Mouse (Mus musculus) cerebellum, postnatal 36 days (tissue): Measurements from ENCODE around the gene Tacc3.

Experiments used
- DNase-seq, 2 experiments: peaks; one replicate each; pipeline ENCODE4 v3.0.0; 2021 to 2022; ENCODE audit warnings: mixed read lengths in 2 of 2

Tacc3 gene

DNA sequence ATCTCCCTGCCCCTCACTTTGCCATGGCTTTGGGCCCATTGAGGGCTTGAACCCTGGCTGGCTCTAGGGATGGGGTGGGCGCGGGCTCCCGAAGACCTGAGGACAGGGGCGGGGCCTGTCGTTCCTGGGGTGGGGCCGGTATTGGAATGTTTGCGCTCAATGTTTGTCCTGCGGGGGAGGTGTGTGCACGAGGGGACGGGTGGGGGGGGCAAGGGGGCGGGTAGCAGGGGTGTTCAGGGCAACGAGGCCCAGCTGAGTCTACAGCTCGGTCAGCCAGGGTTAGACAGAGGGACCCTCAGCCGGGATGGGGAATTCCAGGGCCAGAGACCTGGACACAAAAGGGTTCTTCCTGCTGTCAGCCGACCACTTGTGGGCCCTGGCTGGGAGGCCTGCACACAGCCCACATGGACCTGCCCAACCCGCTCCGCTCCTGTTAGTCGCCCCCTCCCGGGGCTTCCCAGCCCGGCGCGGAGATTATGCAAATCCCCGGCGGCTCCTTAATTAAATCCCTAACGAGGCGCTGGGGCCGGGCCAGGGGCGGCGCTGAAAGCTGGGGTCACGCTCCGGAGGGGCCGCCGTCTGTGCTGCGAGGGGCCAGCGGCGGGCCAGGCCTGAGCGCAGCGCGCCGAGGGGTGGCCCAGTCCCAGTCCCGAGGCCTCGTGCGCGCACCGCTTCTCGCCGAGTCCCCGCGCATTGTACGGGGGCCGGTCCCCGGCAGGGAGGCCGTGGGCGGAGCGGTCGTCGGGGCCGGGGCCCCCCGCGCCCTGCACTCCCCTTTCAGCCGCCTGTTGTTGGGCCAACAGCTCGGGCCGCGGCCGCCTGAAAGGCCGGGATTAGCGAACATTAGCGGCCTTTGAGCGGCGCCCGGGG, 37.2 kb downstream of the Tacc3 start:
- DNase-seq, result no peak

DNA sequence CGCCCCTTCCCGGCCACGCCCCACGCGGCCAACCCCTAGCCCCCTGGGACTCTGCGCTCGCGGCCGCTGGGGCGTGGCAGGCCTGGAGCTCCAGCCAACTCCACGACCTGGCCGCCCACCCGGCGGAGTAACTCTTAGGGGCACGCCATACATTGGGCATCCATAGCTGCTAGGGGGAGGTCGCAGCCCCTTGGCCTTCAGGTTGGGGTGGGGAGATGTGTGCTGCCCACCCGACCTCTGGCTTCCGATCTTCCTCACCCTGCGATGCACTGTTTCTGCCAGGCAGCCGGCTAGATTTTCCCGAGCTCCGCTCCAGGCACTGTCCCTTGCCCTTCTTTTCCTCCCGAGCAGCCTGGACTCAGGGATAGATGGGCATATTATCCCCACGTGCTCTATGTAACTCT, 37.8 kb downstream of the Tacc3 start:
- DNase-seq, result no peak

DNA sequence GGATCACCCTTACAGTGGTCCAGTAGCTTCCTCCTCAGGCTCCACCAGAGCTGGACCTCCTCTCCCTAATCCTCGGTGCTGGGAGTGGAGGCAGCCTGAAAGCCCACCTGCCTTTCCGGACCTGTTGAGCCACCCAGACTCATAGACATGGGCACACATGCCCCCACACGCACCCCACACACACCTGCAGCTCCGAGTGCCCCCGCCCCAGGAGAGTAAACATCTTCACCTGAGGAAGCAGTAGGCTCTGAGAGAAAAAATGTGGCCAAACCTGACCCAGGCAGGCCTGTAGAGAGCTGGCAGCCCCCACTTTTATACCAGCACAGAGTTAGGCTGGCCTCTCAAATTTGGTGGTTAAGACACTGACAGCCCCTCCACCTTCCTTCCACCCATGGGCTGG, 38.5 kb downstream of the Tacc3 start:
- no peak for DNase-seq

DNA sequence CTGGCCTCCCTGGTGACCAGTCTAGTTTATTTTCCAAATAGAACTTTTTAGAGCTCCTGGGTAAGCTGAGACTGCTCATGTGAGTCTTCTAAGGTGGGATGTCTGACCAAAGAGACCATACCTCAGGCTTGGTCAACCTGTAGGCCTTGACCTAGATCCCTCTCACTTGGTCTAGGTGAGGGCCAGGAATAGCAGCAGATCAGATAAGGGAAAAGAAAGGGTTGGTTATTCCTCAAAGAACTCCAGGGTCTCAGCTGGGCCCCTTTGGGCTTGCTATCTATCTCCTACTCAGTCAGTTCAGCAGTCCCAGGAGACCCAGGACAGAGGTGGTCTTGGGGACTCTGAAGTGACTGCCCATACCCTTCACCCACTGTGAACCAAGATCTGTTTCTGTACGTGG, 39.6 kb downstream of the Tacc3 start:
- DNase-seq, result no peak

DNA sequence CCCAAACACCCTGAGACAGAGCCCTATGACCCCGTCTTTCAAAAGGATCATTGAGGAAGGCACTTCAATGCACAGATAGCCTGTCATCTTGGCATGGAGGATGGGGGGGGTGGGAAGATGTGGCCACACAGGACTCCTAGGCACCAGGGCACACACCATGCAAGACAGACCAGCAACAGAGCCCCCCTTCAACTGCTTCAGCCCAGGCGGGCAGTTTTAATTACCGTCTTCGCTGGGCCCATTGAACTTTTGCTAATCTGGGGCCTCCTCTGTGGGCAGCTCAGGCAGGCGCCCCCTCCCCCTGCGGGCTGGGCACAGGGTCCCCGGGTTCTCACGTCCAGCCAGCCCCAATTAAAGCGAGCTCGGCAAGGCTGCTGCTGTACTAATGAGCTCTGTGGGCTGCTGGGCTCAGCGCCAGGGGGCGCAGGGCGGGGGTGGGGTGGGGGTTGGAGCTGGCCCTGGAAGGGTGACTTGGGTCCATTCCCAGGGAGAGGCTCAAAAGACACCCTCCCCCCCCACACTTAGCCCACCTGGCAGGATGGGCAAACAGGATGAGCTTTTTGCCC, 40.1 kb downstream of the Tacc3 start:
- no peak for DNase-seq

DNA sequence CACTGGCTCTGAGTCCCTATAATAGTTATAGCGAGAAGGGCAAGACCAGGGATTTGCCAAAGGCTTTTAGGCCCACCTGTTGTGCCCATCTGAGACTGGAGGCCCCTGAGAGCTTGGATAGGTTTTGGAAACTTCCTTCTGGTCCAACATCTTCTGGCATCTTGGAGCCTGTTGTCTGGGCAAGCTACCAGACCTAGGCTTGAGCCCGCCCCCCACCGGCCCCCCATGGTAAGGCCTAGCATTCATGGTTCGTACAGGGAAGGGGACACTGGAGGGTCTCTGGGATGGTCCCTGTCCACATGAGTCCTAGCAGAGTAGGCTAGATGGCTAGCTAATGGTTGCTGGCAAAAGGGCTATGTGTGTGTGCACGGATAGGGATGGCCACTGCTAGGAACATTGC, 40.7 kb downstream of the Tacc3 start:
- no peak for DNase-seq

DNA sequence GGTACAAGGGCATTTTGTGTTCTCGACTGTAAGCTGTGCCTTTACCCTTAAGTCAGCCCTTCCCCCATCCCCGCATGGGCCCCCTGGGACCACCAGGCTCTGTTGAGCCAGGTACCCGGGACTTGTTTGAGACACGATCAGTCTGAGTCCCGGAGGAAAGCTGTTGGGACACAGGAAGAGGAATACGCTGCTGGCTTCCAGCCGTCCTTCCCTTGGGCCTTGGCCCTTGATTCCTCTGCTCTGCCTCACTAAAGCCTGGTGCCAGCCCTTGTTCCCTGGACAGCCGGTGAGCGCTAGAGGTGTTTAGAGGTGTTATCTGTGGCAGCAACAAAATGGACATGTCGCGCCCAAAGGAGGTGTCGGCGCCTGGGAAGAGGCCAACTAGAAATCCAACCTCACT, 42.1 kb downstream of the Tacc3 start:
- DNase-seq, result no peak

DNA sequence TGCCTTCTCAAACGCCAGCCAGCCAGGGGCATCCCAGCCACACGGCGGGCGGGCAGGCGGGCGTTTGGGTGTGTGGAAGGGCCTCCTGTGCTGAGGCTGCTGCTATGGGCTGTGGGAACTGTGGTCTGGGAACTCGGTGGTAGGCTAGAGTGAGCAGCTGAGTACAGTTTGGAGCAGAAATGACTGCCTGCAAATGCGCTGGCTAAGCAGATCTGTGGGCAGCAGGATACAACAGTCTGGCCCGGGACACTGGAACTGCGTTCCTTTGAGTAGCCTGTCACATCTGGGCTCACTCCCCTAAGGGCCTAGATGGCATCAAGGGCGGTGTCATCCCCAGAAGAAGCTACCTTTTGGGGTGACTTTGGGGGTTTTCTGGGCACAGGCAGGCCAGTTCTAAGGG, 43.9 kb downstream of the Tacc3 start:
- DNase-seq, result no peak

DNA sequence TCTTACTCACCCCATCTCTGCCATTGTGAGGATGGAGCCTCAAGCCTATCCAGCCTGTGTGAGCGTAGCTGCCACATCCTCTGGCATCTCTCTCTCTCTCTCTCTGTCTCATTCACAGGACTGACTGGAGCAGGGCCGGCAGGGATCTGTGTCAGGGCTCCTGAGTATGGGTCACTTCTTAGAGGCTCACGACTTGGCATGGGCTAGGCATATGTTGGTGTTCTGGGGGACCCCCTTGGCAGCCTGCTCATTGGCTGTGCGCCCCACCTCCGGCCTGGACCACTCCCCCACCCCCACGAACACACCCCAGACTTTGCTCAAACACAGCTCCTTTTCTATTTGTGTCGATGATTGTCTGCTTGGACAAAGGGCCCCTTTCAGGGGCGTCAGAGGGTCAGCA, 46.1 kb downstream of the Tacc3 start:
- no peak for DNase-seq

DNA sequence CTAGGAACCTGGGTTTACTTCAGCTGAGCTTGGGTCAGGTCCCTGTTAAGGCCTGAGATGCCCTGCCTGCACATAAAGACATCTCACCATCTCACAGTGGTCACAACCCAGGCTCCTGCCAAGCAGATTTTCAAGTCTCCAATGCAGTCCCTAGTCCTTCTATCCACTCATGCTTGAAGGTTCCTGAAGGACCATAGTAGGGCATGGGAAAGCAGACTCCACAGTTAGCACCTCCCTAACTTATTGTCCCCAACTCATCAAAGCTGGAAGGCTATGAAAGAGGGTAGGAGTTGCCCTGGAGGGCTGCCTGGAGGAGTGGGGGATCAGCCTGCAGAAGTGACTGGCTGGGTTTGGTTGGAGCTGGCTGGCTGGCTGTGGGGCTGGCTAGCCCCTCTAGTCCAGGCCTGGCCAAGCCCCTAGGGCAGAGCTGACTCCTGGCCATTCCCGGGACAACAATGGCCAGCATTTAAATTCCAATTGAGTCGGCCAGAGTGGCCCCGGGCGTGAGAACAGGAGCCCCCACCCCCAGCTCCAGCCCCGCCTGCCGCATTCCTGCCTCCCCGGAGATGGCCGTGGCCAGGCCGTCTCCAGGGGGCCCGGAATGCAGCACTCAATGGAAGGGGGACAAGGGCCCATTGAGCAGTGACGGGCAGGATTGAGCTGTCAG, 47.1 kb downstream of the Tacc3 start:
- DNase-seq, result peak in 1 of 2 experiments; percentile 25

DNA sequence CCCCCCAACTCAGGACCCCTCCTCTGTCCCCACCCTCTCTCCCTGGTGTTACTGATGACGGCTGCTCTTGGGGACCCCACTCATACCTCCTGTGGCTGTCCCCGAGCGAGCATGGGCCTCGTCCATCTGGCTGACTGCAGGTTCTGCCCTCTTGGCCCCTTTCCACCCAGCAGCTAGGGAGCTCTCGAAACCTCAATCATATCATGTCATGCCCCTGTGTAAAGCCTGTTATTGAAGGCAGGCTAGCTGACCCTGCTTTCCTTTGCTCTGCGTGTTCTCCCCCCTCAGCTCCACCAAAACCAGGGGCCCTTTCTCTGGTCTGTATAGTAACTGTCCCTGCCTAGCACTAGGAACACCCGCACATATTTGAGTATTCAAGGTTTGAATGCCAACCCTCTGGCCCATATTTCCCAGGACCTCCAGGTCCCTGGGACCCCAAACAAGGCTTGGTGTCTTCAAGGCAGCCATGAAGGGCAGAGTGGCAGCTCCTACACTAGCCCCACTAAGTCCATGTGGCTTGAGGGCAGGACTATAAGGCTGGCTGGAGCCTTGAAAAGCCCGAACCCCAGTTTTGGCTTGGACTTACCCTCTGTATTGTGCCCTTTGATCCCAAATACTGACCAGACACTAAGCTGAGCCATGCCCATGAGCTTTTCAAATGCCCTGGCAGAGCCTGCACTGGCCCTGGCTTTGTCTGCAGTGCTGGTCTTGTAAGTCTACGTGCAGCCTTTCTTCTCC, 47.9 kb downstream of the Tacc3 start:
- peak in 1 of 2 experiments; percentile 33 for DNase-seq

DNA sequence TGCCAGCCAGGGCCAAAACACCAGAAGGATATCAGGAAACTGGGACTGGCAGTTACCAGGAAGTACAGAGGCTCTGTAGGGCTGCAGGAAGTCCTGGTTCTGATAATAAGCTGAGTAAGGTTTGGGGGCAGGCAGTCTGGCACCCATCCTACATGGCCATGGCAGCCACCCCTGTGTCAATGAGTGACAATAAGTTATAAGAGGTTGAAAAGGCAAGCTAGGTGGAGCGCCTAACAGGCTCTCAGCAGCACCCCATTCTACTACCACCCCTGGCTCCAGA, 48.4 kb downstream of the Tacc3 start:
- no peak for DNase-seq

DNA sequence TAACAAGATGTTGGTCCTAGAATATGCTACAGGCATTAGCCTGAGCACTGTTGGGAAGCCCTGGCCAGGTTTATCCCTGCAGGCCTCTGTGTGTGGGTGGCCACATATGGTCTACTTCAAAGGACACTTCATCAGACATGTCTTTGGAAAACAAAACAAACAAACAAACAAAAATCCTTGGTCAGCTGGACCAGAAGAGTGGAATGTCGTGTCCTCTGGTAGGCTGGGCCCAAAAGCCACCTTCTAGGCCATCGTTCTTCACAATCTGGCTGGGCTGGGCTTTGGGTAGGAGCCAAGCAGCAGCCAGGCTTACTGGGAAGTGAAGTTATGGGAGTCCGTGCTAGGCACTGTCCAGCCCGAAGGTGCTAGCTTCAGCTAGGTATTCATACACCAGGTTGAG, 49.2 kb downstream of the Tacc3 start:
- no peak for DNase-seq

DNA sequence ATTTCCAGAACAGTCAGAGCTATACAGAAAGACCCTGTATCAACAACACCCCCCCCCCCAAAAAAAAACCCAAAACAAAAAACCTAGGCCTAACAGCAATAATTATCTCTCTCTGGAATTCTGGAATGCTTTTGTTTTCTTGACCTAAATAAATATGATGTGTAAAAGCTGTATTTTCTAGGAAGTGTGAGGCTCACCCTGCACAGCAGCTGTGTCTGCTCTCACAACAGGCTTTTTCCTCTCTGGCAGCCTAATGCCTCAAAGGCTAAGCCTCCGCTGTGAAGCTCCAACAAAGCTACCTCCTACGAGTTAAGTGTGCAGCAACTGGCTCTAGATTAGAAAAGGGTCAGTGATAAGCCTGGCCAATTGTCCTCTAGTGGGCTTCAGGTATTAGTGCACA, 51.1 kb downstream of the Tacc3 start:
- no peak for DNase-seq

DNA sequence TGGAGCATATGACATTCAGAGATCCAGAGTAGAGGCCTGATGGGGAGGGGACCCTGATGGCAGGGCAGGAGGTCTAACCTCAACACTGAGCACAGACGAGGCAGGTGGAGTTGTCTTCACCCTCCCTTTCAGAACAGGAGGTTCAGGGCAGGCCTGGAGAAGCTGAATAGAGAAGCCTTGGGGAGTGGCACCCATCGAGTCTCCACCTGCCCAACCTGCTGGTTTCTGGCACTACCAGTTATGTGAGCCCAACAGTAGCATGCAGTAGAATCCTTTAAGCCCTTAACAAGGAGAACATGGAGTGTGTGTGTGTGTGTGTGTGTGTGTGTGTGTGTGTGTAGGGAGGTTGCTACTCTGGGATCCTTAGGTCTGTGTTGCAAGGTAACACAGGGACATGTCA, 54.6 kb downstream of the Tacc3 start:
- DNase-seq, result no peak

DNA sequence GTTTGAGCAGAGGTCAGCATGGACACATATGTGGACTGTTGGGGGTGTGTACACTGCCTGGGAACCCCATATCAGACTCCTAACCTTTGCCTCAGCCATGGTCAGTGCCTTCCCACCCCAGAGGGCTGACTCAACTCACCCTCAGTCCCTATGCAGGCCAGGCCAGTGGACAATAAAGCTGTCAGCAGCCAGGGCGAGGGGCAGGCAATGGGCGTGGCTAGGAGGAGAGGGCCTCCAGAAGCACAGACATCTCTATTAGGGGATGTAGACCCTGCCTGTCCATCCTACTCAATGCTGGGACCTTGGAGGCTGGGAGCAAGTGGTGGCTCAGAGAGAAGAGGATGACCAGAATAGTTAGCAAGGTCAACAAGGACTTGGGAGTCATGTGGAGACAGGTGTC, 57.3 kb downstream of the Tacc3 start:
- DNase-seq, result no peak

DNA sequence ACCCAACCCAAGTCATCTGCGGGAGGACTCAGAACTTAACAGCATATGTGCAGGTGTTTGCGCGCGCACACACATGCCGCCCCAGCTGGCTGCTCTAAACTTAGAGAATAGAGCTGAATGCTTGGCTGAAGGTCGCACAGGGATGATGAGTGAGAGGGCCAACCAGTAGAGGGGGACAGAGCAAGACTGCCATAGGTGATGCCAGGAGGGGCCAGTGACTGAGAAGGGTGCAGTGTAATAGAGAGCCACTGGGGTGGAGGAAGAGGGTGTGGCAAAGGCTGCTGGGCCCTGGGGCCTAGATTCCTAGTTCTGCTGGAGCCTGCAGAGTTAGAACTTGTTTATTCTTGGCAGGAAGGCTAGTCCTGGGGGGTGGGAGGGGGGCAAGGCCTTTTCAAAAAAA, 58.5 kb downstream of the Tacc3 start:
- DNase-seq, result no peak

DNA sequence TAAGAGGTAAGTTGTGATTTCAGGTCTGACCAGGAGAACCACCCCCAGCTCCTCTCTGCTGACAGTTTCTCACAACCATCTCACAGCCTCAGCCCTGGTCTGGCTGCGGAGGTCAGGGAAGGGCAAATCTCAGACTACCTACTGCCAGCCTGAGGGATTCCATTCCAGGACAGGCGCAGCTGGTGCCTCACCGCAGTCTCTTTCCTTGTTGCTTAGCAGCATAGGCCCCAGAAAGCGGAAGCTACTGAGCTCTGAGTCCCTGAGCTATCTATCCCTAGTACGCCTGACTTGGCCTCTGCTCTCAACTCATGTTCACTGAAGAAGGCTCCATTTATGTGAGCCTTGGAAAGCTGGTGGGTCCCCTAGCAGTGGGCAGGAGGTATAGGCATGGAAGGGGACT, 60.5 kb downstream of the Tacc3 start:
- DNase-seq, result no peak

DNA sequence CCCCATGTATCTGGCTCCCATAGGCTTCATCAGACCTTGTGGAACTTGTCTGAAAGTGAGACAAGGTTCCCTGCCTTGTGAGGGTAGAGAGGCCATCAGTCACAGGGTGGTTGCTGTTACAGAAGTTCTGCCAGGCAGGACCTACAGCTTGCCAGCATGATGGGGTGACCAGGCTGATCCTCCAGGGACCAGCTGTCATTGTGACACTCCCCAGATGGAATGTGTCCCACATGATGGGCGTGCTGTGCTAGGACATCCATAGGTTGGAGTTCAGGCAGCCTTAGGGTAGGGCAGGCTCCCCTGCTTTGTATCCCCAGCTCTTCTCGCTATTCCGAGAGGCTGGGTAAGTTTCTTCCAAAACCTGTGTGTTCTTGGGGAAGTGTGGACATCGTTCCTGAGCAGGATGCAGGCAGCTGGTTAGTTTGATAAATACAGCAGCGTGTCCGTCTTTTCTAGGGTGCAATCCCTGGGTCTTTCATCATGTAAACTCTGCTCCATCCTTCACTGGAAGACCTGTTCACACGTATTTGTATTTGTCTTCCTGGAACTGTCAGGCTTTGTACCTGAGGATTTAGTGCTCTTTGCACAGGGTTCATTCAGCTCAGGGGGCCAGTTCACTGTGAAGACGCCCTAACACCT, 63.0 kb downstream of the Tacc3 start:
- no peak for DNase-seq

DNA sequence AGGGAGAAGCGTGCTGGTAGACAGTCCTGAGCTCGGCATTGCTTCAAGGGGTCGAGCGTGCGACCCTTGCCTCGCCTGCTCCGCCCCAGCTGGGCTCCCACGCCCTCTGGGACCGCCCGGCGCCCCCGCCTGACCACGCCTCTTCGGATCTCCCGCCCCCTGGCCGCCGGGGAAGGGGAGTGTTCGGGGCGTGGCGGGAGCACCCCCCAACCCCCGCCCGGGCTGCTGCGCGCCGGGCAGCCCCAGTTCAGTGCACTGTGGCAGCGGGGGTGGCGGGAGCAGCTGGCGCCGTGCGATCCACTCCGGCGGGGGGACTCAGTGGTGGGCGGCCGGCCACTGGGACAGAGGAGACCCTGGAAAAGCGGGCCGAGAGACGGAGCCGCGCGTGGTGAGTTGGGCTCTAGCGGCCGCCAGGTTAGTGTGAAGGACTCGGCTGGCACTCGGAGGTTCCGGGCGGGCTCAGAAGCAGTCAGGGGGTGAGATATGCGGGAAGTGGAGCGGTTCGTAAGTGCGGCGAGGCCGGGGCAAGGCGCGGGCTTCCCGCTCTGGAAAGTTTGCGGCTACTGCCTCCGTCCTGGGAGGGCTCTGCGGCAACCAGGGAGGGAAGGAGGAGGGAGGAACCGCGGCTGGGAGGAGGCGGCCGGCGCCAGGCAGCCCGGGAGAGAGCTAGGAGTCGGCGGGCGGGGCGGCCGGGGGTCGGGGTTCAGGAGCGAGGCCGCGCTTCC, 63.8 kb downstream of the Tacc3 start, which contains the start of gene Fgfr3:
Fgfr3 (plus strand) TSS at position 134 of the 725 bp plus-strand sequence.
- DNase-seq, result peak in 1 of 2 experiments; percentile 29

DNA sequence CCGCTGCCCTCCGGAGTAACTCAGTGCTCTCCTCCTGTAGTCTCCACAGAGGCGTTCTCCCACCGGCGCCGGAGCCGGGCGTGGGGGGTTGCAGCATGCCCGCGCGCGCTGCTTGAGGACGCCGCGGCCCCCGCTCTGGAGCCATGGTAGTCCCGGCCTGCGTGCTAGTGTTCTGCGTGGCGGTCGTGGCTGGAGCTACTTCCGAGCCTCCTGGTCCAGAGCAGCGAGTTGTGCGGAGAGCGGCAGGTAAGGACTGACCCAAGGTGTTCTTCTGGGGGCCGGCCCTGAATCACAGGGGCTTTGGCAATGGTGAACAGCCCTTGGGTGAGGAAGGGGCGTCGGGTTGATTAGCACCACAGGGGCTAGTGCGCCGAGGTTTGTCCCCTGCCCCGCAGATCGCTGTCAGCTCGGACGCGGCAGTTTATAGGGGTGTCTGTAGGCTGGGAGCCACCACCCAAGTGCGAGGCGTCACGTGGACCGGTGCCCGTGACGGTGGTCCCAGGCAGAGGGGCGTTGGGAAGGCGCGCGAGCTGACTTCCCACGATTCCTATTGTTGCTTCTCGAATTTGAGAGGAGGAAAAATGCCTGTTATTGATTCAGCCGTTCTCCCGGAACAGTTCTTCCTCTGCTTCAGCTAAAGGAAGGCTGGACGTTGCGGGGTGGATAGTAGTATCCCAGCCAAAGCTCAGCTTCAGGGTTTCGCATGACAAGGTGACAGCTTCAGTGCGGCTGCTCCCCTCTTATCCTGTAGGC, 64.5 kb downstream of the Tacc3 start:
- no peak for DNase-seq
